7 mouse cellular contexts compared by ENCODE assay signal in genomic region chr1:135818481-135819086, GRCm38 (mm10). TPM values are rescaled to one million over a fixed set of nuclear protein-coding genes. Genes with fewer than 3 reads are reported as not detected.
DNase-seq lines count a peak whose midpoint lies in the region; ATAC-seq and TF ChIP-seq lines count a peak whose summit lies in the region.

Lad1 (plus strand) TSS chr1:135818598.

- H3K27me3 ChIP-seq in E14TG2a.4 (ENCODE audit: insufficient read depth, low read length): peaks cover 89% of the 10 kb centered on the region
- H3K27me3 ChIP-seq in forebrain, postnatal 0 days (ENCODE audit: insufficient read depth, low read length): peaks cover 24% of the 10 kb centered on the region
- H3K27me3 ChIP-seq in midbrain, embryonic 10.5 days (ENCODE audit: low read depth, poor library complexity, severe bottlenecking): peaks cover 92% of the 10 kb centered on the region

- H3K9ac ChIP-seq in forebrain, postnatal 0 days: peak within 1 kb of the TSS; percentile 51

- H3K9me3 ChIP-seq in E14TG2a.4 (ENCODE audit: low read length): peaks cover 7% of the 10 kb centered on the region; the same call in 1 of the 2 replicates
- no peaks in the 10 kb centered on the region for H3K9me3 ChIP-seq in forebrain, postnatal 0 days (ENCODE audit: low read length)
- H3K9me3 ChIP-seq in midbrain, embryonic 10.5 days (replicated peaks): 0 out of 2 replicates have a peak, but pooled peaks cover 2% of the 10 kb centered on the region

- peaks cover 41% of the 10 kb centered on the region for H3K4me1 ChIP-seq in E14TG2a.4 (replicated peaks; ENCODE audit: low read depth, low read length)
- no peaks in the 10 kb centered on the region for H3K4me1 ChIP-seq in forebrain, postnatal 0 days (ENCODE audit: insufficient read depth)
- H3K4me1 ChIP-seq in midbrain, embryonic 10.5 days: peaks cover 18% of the 10 kb centered on the region

- H3K4me2 ChIP-seq in forebrain, postnatal 0 days (ENCODE audit: low read depth): peak within 1 kb of the TSS; percentile 99

- H3K4me3 ChIP-seq in E14TG2a.4 (replicated peaks; ENCODE audit: low read length): peak within 1 kb of the TSS; percentile 83
- H3K4me3 ChIP-seq in forebrain, postnatal 0 days (ENCODE audit: low read depth, low read length): peak within 1 kb of the TSS; percentile 55
- peak within 1 kb of the TSS; percentile 75 for H3K4me3 ChIP-seq in midbrain, embryonic 10.5 days

- no peaks in the 10 kb centered on the region for H3K36me3 ChIP-seq in E14TG2a.4 (ENCODE audit: insufficient read depth, low read length)
- H3K36me3 ChIP-seq in forebrain, postnatal 0 days (ENCODE audit: insufficient read depth): no peaks in the 10 kb centered on the region
- no peaks in the 10 kb centered on the region for H3K36me3 ChIP-seq in midbrain, embryonic 10.5 days

- DNase-seq in CD4-positive, CD25-positive, alpha-beta regulatory T cell, adult 2 months (ENCODE audit: low read depth, low spot score): peak; percentile 59
- DNase-seq in forebrain, postnatal 0 days: peak; percentile 14
- DNase-seq in kidney, postnatal 14 days: peak; percentile 82
- DNase-seq in midbrain, embryonic 10.5 days (ENCODE audit: low spot score): peak; percentile 38
- peak; percentile 67 for DNase-seq in urinary bladder, postnatal 25 days (ENCODE audit: low spot score)
- no peak for DNase-seq in right cerebral cortex, adult 18-20 months

- H3K27ac ChIP-seq in forebrain, postnatal 0 days (ENCODE audit: low read depth, low read length): no peak within 1 kb of the TSS
- peak within 1 kb of the TSS; percentile 77 for H3K27ac ChIP-seq in midbrain, embryonic 10.5 days (replicated peaks)

- peak; percentile 45 for ATAC-seq in forebrain, postnatal 0 days

- 2% methylated on average over 62 of the region's 63 CpGs for WGBS in forebrain, postnatal 0 days
- WGBS in midbrain, embryonic 10.5 days: under 1% methylated on average over 63 of the region's 63 CpGs

- TF ChIP-seq CTCF in E14TG2a.4 (conservative IDR thresholded peaks at IDR 0.05; ENCODE audit: low read length): no peak
- TF ChIP-seq CTCF in forebrain, postnatal 0 days (IDR thresholded peaks at IDR 0.05; ENCODE audit: low read depth): no peak

RNA-seq across cellular contexts. Expression of gene Lad1, which starts in this region (rescaled TPM):
- 0.31 and 0.81 TPM in 2 replicates for total RNA-seq in forebrain, postnatal 0 days (2014; rRNA removed)
- 0.35 and 0.40 TPM in 2 replicates for polyA plus RNA-seq in forebrain, postnatal 0 days (2015; fragmentation: Nextera tagmentation; extraction: Ambion mirVana)
- 0.15 and 0.59 TPM in 2 replicates for polyA plus RNA-seq in midbrain, embryonic 10.5 days (2016; fragmentation: Nextera tagmentation; extraction: Ambion mirVana)

Comparison
In these comparisons a context has a peak if more than half of its experiments do, and no peak if none do; other contexts are left out.
1. Peak in DNase-seq, ATAC-seq, H3K4me3 ChIP-seq, H3K9ac ChIP-seq and H3K4me2 ChIP-seq in forebrain, postnatal 0 days; RNA of the gene not detected or under 1 TPM.
2. Peak in DNase-seq, H3K4me3 ChIP-seq and H3K27ac ChIP-seq in midbrain, embryonic 10.5 days; RNA of the gene not detected or under 1 TPM.